Mouse (Mus musculus) retina, postnatal 7 days (tissue): ENCODE measurements around the gene Cops7a.
A peak's percentile ranks its signal among the peaks of the same experiment; 100 is the strongest.

Source experiments
- DNase-seq: peaks from one replicate; pipeline ENCODE4 v3.0.0-alpha.2; 2012; ENCODE audit warnings: low read depth, low spot score

The Cops7a gene

DNA sequence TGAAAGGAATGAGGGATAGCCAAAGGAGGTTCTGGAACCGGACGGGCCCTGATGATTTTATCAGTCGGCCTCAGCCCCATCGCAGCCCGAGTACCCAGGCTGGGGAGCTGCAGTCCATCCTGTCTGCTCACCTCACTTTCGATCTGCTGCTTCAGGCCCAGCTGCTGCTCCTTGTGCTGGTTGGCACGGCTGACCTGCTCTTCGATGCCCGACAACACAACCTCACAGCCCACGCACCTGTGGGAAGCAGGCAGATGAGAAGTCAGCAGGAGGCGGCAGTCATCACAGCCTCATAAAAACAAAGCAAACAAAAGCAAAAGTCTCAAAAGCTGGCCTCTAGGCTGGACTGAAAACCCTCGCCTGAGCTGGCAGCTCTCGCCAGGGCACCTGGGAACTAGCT lies 5.4 kb downstream of the Cops7a start:
- no peak for DNase-seq

DNA sequence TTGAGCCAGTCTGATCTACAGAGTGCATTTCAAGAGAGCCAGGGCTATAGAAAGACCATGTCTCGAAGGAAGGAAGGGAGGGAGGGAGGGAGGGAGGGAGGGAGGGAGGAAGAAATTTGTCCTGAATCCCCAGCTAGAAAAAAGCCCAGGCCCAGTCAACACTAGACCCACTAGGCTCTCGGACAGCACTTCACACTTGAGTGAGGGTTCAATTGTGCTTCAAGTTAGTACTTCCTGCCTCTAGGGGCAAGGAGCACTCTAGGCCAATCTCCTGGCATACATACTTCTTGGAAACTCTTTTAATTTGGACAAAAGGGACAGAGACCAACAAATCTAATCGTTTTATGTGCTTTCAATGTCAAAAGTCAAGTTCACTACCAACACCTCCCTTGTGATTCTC lies 7.2 kb downstream of the Cops7a start:
- DNase-seq: no peak

DNA sequence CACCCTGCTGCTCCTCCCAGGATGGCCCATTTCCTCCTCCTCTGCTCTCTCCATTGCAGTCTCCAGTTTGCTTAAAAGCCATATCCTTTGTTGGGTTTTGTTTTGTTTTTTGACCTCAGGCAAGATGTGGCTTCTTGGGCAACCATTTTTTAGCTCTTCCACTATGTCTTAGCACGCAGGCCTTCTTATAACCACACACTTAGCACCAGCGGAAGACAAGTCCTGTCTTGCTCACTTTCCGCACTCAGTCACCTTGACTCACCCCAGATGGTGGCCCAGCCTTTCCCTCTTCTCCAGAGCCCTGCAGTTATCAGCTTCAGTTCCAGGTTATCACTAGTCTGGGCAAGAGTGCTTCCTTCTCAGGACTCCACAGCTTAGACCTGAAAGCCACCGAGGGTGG lies 10.1 kb downstream of the Cops7a start:
- DNase-seq: no peak

DNA sequence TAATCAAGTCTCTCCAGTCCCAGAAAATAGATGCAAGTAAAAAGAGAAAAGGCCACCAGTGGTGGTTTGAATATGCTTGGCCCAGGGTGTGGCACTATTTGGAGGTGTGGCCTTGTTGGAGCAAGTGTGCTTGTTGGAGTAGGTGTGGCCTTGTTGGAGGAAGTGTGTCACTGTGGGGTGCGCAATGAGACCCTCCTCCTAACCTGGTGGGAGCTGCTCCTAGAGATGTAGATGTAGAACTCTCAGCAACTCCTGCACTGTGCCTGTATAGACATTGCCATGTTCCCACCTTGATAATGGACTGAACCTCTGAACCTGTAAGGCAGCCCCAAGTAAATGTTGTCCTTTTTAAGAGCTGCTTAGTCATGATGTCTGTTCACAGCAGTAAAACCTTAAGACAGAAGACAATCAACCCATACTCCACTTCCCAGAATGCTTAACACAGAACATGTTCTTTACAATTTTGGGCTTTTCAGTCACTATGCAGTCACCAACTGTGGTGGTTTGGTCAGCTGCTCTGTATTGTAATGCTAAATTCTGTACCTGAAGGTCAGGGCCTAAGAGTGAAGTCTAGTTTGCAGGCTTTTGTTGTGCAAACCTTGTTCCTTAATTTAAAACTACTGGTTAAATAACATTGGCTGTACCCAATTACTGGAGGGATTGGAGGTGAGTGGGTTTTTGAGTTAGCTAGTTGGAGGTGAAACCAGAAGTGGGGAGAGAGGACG lies 11.2 kb downstream of the Cops7a start:
- DNase-seq: no peak

DNA sequence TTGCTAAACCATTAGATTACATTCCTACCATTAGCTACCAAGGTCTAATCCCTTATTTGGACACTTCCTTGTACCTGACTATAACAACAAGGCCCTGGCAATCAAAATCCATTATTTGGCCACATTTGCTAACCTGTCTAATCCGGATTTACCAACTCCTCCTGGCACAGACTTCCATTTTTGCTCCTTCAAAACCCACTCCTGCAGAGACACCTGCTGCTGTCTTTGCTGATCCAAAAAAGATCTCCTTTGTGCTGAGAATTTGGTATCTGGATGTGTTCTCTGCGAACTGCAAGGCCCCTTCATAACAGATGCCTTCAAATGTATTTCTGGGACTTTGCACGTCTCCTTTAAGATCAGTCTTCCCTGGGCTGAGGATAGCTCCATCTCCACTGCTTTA lies 21.8 kb downstream of the Cops7a start:
- DNase-seq: no peak

DNA sequence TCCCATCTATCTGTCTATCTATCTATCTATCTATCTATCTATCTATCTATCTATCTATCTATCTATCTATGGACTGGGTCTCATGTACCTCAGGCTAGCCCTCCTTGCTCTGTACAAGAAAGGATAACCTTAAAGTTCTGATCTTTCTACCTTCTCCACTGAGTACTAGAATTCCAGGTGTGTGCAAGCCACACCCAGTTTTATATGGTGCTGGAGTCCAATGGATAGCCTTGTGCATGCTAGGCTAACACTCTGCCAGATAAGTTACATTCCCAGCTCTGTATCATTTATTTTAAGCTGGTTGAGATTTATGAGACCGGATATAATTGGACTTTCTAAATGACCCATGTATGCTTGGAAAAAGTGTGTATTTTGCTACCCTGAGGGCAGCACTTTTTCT lies 23.7 kb downstream of the Cops7a start:
- DNase-seq: no peak

DNA sequence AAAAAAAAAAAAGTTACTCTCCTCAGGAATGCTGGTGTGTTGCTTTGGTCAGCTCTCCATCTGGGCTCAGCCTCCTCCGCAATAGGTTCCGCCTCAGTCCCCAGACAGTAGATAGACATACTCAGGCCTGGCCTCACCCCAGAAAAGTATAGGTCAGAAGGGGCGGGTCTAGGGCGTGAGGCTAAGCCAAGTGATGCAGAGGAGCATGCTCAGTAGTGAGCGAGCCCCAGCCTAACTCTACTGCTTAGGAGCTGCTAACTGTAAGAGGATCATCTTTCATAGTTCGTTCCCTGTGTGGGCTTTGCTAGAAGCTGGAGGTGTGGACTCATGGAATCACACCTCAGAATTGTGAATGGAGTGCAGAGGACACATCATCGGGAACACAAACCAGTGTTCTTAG lies 26.8 kb downstream of the Cops7a start:
- no peak for DNase-seq

DNA sequence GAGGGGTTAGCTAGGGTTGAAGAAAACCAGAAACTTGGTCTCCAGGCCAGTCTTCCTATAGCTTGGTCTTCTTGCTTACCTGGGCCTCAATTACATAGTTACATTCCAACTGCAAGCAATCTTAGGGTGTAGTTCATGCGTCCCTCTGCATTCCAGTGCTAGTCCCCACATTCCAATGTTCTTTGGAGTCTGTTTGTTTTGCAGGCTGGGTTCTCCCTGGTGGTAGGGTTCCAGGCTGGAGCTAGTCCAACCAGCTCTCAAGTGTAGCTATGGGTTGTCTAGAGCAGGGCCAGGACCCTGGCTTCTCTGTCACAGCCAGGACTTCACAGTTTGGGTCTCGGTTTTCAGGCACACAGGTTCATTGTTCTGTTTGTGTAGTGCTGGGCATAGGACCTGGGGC lies 27.8 kb downstream of the Cops7a start:
- DNase-seq: no peak

DNA sequence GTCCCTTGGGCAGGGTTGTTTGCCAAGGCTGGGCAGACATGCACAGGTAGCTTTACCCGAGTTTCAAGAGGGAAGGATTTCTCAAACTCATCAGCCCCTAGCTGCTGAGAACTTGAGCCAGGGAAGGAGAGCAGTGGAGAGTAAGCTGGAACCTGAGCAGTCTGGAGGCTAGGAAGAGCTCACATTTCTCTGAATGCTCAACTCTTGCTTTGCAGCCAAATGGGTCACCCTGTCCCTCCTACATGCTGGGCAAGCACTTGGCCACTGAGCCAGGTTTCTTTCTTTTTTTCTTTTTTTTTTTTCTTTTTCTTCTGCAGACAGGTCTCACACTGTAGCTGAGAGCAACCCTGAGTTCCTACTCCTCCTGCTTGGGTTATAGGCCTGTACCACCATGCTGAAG lies 28.7 kb downstream of the Cops7a start:
- no peak for DNase-seq

DNA sequence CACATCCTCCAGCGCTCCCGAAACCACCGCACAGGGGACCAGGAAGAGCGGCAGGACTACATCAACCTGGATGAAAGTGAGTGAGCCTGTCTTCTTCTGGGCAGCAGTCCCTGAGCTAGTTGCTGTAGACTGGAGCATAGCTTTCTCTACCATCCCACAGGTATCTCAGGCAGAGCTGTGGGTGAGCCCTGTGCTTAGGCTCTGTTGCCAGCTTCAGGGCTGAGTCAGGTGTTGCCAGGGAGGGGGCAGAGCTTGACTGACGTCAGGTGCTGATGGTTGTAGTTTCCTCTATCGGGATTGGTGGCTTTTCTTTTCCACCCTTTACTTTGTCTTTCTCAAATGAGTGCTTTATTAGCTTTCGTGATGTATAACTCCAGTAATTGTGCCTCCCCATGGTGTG lies 30.7 kb downstream of the Cops7a start:
- no peak for DNase-seq

DNA sequence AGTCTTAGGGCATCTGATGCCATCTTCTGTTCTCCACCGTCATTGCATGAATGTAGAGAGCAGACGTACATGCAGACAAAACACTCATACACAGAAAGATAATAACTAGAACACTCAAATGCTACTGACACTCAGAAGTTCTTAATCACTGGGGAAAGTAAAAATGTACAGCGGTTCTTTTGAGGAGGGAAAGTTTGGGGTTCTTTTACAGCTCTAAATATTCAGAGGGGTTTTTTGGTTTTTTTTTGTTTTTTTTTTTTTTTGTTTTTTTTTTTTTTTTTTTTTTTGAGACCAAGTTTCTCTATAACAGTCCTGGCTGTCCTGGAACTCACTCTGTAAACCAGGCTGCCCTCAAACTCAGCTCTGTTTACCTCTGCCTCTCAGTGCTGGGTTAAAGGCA lies 32.2 kb downstream of the Cops7a start:
- no peak for DNase-seq

DNA sequence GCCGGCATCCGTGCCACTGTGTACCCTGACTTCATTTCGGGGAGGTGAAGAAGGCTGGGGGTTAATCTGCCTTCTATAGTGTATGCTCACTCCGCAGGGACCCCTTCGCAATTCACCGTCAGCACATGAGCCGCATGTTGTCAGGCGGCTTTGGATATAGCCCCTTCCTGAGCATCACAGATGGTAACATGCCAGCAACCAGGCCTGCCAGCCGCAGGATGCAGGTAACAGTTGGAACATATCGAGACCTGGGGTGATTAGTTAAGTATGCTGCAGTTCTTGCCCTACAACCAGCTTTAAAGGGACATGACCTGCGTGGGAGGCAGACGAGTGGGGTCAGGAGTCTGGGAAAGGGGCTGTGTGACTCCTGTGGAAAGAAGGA lies 33.0 kb downstream of the Cops7a start:
- no peak for DNase-seq

DNA sequence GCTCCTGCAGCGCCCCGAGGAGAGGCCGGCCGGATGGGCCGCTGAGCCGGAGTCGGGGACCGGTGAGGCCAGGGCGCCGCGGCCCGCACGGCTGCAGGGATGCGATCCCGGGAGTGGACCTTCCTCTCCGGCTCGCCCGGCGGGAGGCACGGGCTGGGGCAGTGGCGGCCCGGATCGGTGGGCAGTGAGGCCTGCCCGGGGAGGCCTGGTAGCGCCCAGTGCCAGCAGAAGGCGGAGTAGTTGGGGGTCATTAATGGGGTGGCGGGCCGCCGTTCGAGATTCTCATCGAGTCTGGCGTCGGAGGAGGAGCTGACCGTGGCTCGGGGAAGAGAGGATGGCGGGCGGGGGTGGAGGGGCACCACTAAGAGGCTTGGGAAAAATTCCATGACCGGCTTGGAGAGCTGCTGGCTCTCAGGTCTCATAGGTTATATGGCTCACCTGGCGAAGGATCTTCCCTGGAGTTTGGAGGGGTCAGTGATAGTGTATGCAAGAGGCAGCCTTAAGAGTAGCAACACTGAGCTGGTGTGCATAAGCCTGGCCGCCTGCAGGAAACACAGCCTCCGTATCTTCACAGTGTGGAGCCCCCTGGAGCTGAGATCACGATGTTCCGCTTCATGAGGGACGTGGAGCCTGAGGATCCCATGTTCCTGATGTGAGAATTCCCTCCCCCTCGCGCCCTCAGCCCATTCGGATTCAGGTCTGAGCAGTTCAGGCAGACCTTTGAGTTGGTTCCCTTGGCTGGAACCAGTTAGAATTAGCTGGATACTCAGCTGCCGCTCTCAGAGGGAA lies 33.6 kb downstream of the Cops7a start:
- DNase-seq: peak; percentile 52

DNA sequence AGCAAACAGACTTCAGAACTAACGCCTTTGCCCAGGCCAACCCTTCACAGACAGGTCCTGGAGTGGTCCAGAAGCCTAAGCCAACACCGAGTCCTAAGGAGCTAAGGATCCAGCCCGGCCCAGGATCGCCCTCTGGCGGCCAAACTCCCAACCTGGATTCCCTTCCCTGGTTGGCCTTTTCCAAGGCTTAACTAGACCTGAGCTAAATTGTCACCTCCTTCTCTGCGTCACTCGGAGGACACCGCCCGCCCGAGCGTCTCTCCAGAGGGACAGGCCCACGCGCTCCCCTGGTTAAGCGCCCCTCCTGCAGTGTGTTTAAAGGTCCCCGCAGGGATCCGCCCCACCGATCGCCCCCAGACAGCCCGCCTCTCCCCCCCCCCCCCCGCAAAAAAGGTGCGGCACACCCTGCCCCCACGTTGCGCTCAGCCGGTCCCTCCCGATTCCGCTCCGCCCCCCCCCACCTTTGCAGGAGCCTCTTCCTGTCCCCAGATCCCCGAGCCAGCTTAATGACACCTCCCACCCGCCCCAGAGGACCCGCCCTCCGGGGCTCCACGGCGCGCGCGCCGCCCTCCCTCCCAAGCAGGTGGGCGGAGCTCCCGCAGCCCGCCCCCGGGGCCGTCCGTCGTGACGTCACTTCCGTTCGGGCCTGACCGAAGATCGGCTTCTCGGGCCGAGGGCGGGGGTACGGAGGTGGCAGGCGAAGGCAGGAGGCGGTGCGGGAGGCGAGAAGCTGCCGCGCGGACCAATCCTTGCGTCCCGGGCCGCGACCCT lies 34.4 kb downstream of the Cops7a start, which contains the start of gene Mlf2:
Mlf2 (plus strand) TSS at position 633 of the 771 bp plus-strand sequence.
- peak; percentile 98 for DNase-seq

DNA sequence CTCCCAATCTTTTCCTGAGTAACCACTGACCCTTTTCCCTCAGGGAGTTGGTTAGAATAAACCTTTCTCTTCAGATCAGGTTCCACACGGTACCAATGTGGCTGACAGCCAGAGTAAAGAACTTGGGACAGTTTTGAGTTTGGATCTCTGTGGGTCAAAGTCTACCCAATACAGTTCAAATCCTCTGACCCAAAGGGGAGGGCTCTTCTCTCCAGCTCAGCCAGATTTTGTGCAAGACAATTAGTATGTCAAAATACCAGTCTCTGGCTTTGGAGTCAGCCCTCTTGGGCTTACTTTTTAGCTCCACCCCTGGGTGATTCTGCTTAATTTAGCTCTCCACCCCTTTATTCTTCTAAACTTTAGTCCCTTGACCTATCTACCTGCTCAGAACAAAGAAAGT lies 35.1 kb downstream of the Cops7a start:
- DNase-seq: no peak

DNA sequence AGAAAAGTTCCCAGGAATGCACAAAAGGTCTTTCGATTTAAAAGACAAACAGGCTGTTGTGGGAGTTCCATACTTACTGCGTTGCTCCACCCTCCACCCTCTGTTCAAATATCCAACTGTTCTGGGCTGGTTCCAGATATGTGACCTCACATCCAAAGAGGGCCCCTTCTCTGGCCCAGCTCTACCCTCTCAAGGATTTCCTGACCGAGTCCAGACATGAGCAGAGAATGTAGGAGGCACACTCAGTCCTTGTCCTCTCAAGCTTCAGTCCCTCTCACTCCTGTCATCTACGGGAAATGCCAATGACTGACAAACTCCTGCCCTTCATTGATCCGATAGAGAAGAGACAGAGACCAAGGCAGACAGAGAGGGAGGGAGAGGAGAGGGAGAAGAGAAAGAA lies 39.4 kb downstream of the Cops7a start:
- no peak for DNase-seq

DNA sequence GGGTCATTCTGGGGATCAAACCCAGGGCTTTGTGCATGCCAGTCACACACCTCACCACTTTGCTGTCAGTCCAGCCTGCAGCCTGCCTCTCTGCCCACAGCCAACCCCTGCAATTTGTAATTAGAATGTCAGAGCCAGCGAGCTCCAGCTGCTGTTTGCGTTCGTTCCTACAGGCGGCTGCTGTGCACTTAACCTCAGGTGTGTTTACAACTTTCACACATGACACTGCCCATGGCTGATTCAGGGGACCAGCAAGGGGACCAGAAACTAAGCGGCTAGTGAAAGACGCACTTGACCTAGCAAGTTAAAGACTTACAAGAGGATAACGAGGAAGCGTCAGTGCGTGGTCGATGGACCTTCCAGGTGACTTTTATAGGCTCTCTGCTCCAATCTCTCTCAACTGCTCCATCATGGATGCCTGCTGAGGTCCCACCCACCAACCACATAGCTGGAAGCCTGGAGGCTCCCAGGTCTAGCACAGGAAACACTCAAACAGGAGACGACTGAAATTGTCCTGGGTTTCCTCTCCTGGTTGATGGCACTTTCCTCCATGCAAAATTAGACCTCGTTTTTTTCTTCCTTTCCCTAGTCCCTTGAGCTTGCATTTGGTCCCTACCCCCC lies 40.1 kb downstream of the Cops7a start:
- DNase-seq: no peak

DNA sequence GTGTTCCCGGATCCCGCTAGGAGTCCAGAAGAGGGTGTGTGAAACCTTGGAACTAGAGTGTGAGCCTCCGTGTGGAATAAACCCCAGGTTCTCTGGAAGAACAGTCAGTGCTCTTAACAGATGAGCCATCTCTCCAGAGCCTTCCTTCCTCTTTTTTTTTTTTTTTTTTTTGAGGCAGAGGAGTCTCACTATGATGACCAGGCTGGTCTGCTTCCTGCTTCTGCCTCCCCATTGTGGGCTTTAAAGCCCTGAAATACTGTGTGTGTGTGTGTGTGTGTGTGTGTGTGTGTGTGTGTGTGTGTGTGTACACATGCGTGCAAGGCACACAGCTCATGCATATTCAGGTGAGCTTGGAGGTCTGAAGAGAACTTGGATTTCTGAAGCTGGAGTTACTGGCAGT lies 43.8 kb downstream of the Cops7a start:
- no peak for DNase-seq

DNA sequence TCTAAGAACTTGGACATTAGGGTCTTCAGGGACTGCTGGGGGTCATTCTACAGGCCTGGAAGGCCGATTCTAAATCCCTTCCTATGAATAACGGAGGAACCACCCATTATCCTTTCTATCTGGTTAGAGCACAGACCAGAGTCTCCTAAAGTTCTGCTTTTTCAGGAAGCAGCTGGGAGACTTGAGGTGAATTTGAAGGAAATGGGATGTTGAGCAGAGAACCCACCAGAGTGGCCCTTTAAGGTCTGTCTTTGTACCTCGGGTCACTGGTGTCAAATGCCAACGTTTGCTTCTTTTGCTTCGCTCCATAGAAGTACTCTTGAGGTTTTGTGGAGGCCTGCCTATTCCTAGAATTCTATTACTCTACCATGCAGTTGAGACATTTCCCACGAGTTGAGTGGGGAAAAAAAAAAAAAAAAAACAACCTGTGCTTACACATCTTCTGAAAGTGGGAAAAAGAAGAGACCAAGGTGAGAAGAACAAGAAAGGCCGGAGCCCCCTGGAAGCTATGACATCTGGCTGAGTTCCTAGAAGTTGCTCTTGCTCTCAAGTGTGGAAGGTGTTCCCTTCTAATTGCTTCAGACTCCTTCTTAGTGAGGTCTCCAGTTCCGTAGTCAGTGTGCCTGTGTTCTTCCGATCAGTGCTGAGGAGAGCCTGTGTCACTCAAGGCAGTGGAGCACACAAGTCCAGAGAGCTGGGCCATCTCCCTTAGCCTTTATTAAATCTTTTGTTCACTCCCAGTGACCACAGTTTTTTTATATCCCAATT lies 44.8 kb downstream of the Cops7a start:
- no peak for DNase-seq

DNA sequence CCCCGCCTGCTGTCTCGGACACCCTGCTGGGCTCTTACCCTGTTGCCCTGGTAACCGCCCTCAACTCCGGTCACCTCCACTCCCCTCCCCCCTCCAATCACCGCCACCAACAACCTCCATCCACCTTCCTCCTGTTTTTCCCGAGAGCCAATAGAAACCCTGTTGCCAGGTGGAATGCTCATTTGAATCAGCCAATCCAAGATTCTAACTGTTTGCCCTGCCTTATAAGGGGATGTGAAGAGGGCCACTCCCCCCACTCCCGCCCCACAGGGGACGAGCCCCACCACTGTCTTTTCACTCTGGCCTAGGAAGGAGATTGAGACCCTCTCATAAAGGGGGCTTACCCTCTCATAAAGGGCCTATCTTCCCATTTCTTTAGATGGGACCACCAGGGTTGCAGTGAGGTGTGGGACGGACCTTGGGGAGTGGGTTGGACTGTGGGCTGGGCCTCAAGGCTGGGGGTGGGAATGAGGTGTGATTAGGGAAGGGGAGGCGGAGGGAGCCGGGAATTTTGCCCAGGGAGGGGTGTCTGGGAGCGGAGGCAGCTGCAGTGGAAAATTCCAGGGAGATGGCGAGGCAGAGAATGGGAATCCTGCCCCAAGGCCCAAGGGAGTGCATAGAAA lies 45.5 kb downstream of the Cops7a start, which contains the start of gene Ptms:
Ptms (minus strand) TSS at position 409 of the 623 bp plus-strand sequence.
- peak; percentile 79 for DNase-seq
